Mouse (Mus musculus) neural tube, embryonic 12.5 days (tissue): Measurements from ENCODE around the gene Ppp1r21. TPM values are rescaled to one million over a fixed set of nuclear protein-coding genes. Genes with fewer than 3 reads are reported as not detected.

ENCODE experiments used
- ATAC-seq: fragments of 200-750 bp; cut with Nextera tagmentation; 2 replicates; pipeline ENCODE4 v1.8.0; 2017; ENCODE audit warnings: low read depth, mild to moderate bottlenecking, moderate TSS enrichment, moderate library complexity; ENCODE audit not compliant: low FRiP score
- H3K27ac ChIP-seq: fragments of 300-500 bp; sonication (generic); 2 replicates; pipeline ENCODE4 v1.5.1; 2016
- H3K27me3 ChIP-seq: fragments of 300-500 bp; sonication (generic); replicated peaks from 2 replicates; pipeline ENCODE4 v1.6.1; 2016; ENCODE audit warnings: mild to moderate bottlenecking
- H3K36me3 ChIP-seq: fragments of 300-500 bp; sonication (generic); 2 replicates; pipeline ENCODE4 v1.6.1; 2016; ENCODE audit warnings: mild to moderate bottlenecking
- H3K4me1 ChIP-seq: fragments of 300-500 bp; sonication (generic); 2 replicates; pipeline ENCODE4 v1.6.1; 2016
- H3K4me2 ChIP-seq: fragments of 300-500 bp; sonication (generic); replicated peaks from 2 replicates; pipeline ENCODE4 v1.6.1; 2016; ENCODE audit warnings: mild to moderate bottlenecking
- H3K4me3 ChIP-seq: fragments of 300-500 bp; sonication (generic); 2 replicates; pipeline ENCODE4 v1.5.1; 2016
- H3K9ac ChIP-seq: fragments of 300-500 bp; sonication (generic); 2 replicates; pipeline ENCODE4 v1.6.1; 2016; ENCODE audit warnings: mild to moderate bottlenecking
- H3K9me3 ChIP-seq: fragments of 300-500 bp; sonication (generic); 2 replicates; pipeline ENCODE4 v1.6.1; 2016; ENCODE audit warnings: mild to moderate bottlenecking
- WGBS: fragments of 180-500 bp; shearing (Covaris S2); methylation state at CpG from one replicate; pipeline ENCODE4 v1.1.7; 2016; 5-methylcytosine and 5-hydroxymethylcytosine counted together
- polyA plus RNA-seq: library from polyadenylated mRNA; unstranded; fragments of >200 nt; fragmentation: Nextera tagmentation; extraction: Ambion mirVana; gene quantifications from 2 replicates; pipeline ENCODE4 v1.2.1, GENCODE M21; 2016

The Ppp1r21 gene
- polyA plus RNA-seq, 1 experiment from 2014 or later: 33.3 TPM

- WGBS: 85% methylated on average over 5 of the region's 5 CpGs
- Histone ChIP-seq H3K4me1 (peaks cover 18% of the 10 kb centered on the region; the same call in 1 of the 2 replicates), H3K9me3 (no peaks in the 10 kb centered on the region), H3K36me3 (no peaks in the 10 kb centered on the region), H3K4me3 (no peak overlapping the region), H3K4me2 (no peak overlapping the region), H3K9ac (no peak overlapping the region), H3K27ac (no peak overlapping the region), H3K27me3 (no peaks in the 10 kb centered on the region)
- ATAC-seq: no peak
These were observed 31.7 kb upstream of the Ppp1r21 start for GRCm38 (mm10) chr17:88498090-88498682.

- H3K9ac ChIP-seq: no peak overlapping the region
These were observed 25.9 kb upstream of the Ppp1r21 start for GRCm38 (mm10) chr17:88504056-88504455.

GRCm38 (mm10) chr17:88505275-88505723 is 24.6 kb upstream of the Ppp1r21 start:
- H3K36me3 ChIP-seq: no peaks in the 10 kb centered on the region
- H3K27ac ChIP-seq: no peak overlapping the region
- H3K9me3 ChIP-seq: no peaks in the 10 kb centered on the region
- 0 out of 2 replicates have a peak, but pooled peaks have one; percentile 29 for ATAC-seq
- WGBS: 45% methylated on average over 10 of the region's 10 CpGs
- no peaks in the 10 kb centered on the region for H3K4me1 ChIP-seq
- H3K9ac ChIP-seq: no peak overlapping the region
- H3K4me2 ChIP-seq: no peak overlapping the region
- H3K4me3 ChIP-seq: no peak overlapping the region
- no peaks in the 10 kb centered on the region for H3K27me3 ChIP-seq

More at GRCm38 (mm10) chr17:88504056-88504455, 25.9 kb upstream of the Ppp1r21 start:
- Histone ChIP-seq H3K4me3 (no peak overlapping the region), H3K4me2 (no peak overlapping the region), H3K27ac (no peak overlapping the region), H3K27me3 (no peaks in the 10 kb centered on the region), H3K36me3 (no peaks in the 10 kb centered on the region), H3K4me1 (no peaks in the 10 kb centered on the region), H3K9me3 (no peaks in the 10 kb centered on the region)
- ATAC-seq: no peak
- 91% methylated on average over 13 of the region's 13 CpGs for WGBS

GRCm38 (mm10) chr17:88505941-88506340 is 24.0 kb upstream of the Ppp1r21 start:
- WGBS: 92% methylated on average over 15 of the region's 15 CpGs

GRCm38 (mm10) chr17:88507376-88507775 is 22.5 kb upstream of the Ppp1r21 start:
- Histone ChIP-seq H3K4me2 (no peak overlapping the region), H3K9me3 (no peaks in the 10 kb centered on the region), H3K36me3 (no peaks in the 10 kb centered on the region), H3K4me3 (no peak overlapping the region), H3K4me1 (no peaks in the 10 kb centered on the region), H3K9ac (no peak overlapping the region), H3K27ac (no peak overlapping the region), H3K27me3 (no peaks in the 10 kb centered on the region)
- WGBS: 92% methylated on average over 10 of the region's 10 CpGs
- ATAC-seq: no peak

More at GRCm38 (mm10) chr17:88505941-88506340, 24.0 kb upstream of the Ppp1r21 start:
- H3K4me2 ChIP-seq: no peak overlapping the region
- no peak overlapping the region for H3K9ac ChIP-seq
- H3K4me1 ChIP-seq: no peaks in the 10 kb centered on the region
- H3K9me3 ChIP-seq: no peaks in the 10 kb centered on the region
- no peak overlapping the region for H3K27ac ChIP-seq
- no peak overlapping the region for H3K4me3 ChIP-seq
- no peaks in the 10 kb centered on the region for H3K36me3 ChIP-seq
- H3K27me3 ChIP-seq: no peaks in the 10 kb centered on the region
- no peak for ATAC-seq

- no peaks in the 10 kb centered on the region for H3K36me3 ChIP-seq
- no peaks in the 10 kb centered on the region for H3K4me1 ChIP-seq
- no peak for ATAC-seq
- H3K27ac ChIP-seq: no peak overlapping the region
- no peaks in the 10 kb centered on the region for H3K9me3 ChIP-seq
- H3K27me3 ChIP-seq: no peaks in the 10 kb centered on the region
- no peak overlapping the region for H3K4me3 ChIP-seq
- H3K4me2 ChIP-seq: 0 out of 2 replicates have a peak overlapping the region, but pooled peaks have one; percentile 14
- 35% methylated on average over 12 of the region's 12 CpGs for WGBS
- H3K9ac ChIP-seq: no peak overlapping the region
These were observed 20.9 kb upstream of the Ppp1r21 start for GRCm38 (mm10) chr17:88508846-88509508.

- H3K4me1 ChIP-seq: no peaks in the 10 kb centered on the region
- WGBS: 79% methylated on average over 3 of the region's 3 CpGs
These were observed 19.9 kb upstream of the Ppp1r21 start for GRCm38 (mm10) chr17:88509999-88510398.

GRCm38 (mm10) chr17:88511095-88511551 is 18.8 kb upstream of the Ppp1r21 start:
- Histone ChIP-seq H3K27ac (no peak overlapping the region), H3K4me1 (no peaks in the 10 kb centered on the region), H3K4me3 (no peak overlapping the region)

More at GRCm38 (mm10) chr17:88509999-88510398, 19.9 kb upstream of the Ppp1r21 start:
- H3K9me3 ChIP-seq: no peaks in the 10 kb centered on the region
- no peaks in the 10 kb centered on the region for H3K27me3 ChIP-seq
- no peak overlapping the region for H3K4me3 ChIP-seq
- H3K27ac ChIP-seq: no peak overlapping the region
- H3K36me3 ChIP-seq: no peaks in the 10 kb centered on the region
- no peak overlapping the region for H3K9ac ChIP-seq
- no peak for ATAC-seq
- no peak overlapping the region for H3K4me2 ChIP-seq

GRCm38 (mm10) chr17:88516477-88516876 is 13.4 kb upstream of the Ppp1r21 start:
- H3K4me2 ChIP-seq: no peak overlapping the region
- no peaks in the 10 kb centered on the region for H3K36me3 ChIP-seq
- H3K4me1 ChIP-seq: no peaks in the 10 kb centered on the region
- no peaks in the 10 kb centered on the region for H3K9me3 ChIP-seq
- no peak for ATAC-seq
- no peak overlapping the region for H3K4me3 ChIP-seq
- no peak overlapping the region for H3K27ac ChIP-seq
- H3K9ac ChIP-seq: no peak overlapping the region
- WGBS: 80% methylated on average over 7 of the region's 7 CpGs
- H3K27me3 ChIP-seq: no peaks in the 10 kb centered on the region

More at GRCm38 (mm10) chr17:88511095-88511551, 18.8 kb upstream of the Ppp1r21 start:
- H3K27me3 ChIP-seq: no peaks in the 10 kb centered on the region
- no peaks in the 10 kb centered on the region for H3K36me3 ChIP-seq
- ATAC-seq: peak; percentile 83
- no peaks in the 10 kb centered on the region for H3K9me3 ChIP-seq
- peak overlapping the region; percentile 26; the same call in 1 of the 2 replicates for H3K9ac ChIP-seq
- peak overlapping the region; percentile 41 for H3K4me2 ChIP-seq
- 10% methylated on average over 10 of the region's 10 CpGs for WGBS

- H3K27me3 ChIP-seq: no peaks in the 10 kb centered on the region
- H3K9me3 ChIP-seq: no peaks in the 10 kb centered on the region
- H3K9ac ChIP-seq: no peak overlapping the region
- H3K27ac ChIP-seq: no peak overlapping the region
- no peak overlapping the region for H3K4me3 ChIP-seq
- H3K4me1 ChIP-seq: peaks cover 10% of the 10 kb centered on the region
- H3K4me2 ChIP-seq: no peak overlapping the region
- WGBS: 47% methylated on average over 2 of the region's 2 CpGs
- H3K36me3 ChIP-seq: no peaks in the 10 kb centered on the region
- no peak for ATAC-seq
These were observed 2.1 kb upstream of the Ppp1r21 start for GRCm38 (mm10) chr17:88527781-88528180.

- Histone ChIP-seq H3K9me3 (no peaks in the 10 kb centered on the region), H3K4me1 (peaks cover 10% of the 10 kb centered on the region), H3K27me3 (no peaks in the 10 kb centered on the region), H3K36me3 (no peaks in the 10 kb centered on the region), H3K4me2 (peak overlapping the region; percentile 72), H3K27ac (peak overlapping the region; percentile 53), H3K9ac (peak overlapping the region; percentile 79), H3K4me3 (peak overlapping the region; percentile 65)
- WGBS: 0% methylated on average over 14 of the region's 14 CpGs
- peak; percentile 86 for ATAC-seq
These were observed 310 bp downstream of the Ppp1r21 start for GRCm38 (mm10) chr17:88530236-88530619.

GRCm38 (mm10) chr17:88530667-88531066 is 749 bp downstream of the Ppp1r21 start:
- H3K9ac ChIP-seq: peak overlapping the region; percentile 79
- H3K9me3 ChIP-seq: no peaks in the 10 kb centered on the region
- no peak for ATAC-seq
- peak overlapping the region; percentile 65 for H3K4me3 ChIP-seq
- no peaks in the 10 kb centered on the region for H3K27me3 ChIP-seq
- H3K27ac ChIP-seq: no peak overlapping the region
- no peaks in the 10 kb centered on the region for H3K36me3 ChIP-seq
- peaks cover 13% of the 10 kb centered on the region for H3K4me1 ChIP-seq
- WGBS: 7% methylated on average over 11 of the region's 11 CpGs
- H3K4me2 ChIP-seq: peak overlapping the region; percentile 72
